Mouse (Mus musculus): ENCODE measurements around the gene Olfr1532-ps1. TPM values are rescaled to one million over a fixed set of nuclear protein-coding genes. Genes with fewer than 3 reads are reported as not detected.
"Not testable (repeated sequence)": the region's sequence is repeated elsewhere in the genome, so short reads cannot be mapped to it uniquely, and the experiment has no call there.

Olfr1532-ps1 gene
- polyA plus RNA-seq (2015; fragmentation: Nextera tagmentation; extraction: Ambion mirVana): not detected in 2 replicates

GRCm38 (mm10) chr7:106907676-106908075 is at the start of gene Olfr1532-ps1:
Gene Olfr1532-ps1 (plus strand): TSS chr7:106908001.
- no peaks in the 10 kb centered on the region for H3K36me3 ChIP-seq (ENCODE audit: control insufficient read depth, insufficient read depth, low read length)
- no peak for ATAC-seq (ENCODE audit: low read depth)
- no peak within 1 kb of the TSS for H3K9ac ChIP-seq (ENCODE audit: low read length)
- H3K27ac ChIP-seq (ENCODE audit: low read length): no peak within 1 kb of the TSS
- H3K4me2 ChIP-seq (ENCODE audit: low read depth, low read length): no peak within 1 kb of the TSS
- no peak within 1 kb of the TSS for H3K4me3 ChIP-seq (ENCODE audit: low read length)
- no peaks in the 10 kb centered on the region for H3K4me1 ChIP-seq (replicated peaks; ENCODE audit: control insufficient read depth, insufficient read depth, low read length)
- WGBS: 42% methylated on average over 2 of the region's 2 CpGs
- no peaks in the 10 kb centered on the region for H3K9me3 ChIP-seq (ENCODE audit: control insufficient read depth, low read length)
- H3K27me3 ChIP-seq (ENCODE audit: control insufficient read depth, insufficient read depth, low read depth, low read length): no peaks in the 10 kb centered on the region

DNA sequence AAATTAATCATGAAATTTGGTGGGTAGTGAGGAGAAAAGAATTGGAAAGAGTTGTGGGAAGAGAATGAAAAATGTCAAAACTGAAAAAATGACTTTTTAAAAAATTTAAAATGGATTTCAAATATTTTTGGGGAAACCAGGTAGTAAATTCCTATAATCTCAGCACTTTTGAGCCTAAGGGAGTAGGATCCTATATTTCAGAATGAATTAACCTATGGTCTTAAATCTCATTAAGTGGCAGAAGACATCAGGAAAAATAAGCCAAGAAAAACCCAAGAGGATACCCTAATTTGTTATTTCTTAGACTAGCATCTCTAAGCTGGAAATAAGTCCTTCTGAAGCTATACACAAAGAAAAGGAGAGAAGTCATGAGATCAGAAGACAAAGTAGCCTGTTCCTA is 44.9 kb upstream of the Olfr1532-ps1 start, which contains the start of gene Olfr704:
Gene Olfr704, plus strand, starts transcription at position 301 of the 400 bp plus-strand sequence.
- H3K27ac ChIP-seq (ENCODE audit: low read length): no peak within 1 kb of the TSS
- H3K9me3 ChIP-seq (ENCODE audit: control insufficient read depth, low read length): no peaks in the 10 kb centered on the region
- no peak within 1 kb of the TSS for H3K4me3 ChIP-seq (ENCODE audit: low read length)
- H3K4me2 ChIP-seq (ENCODE audit: low read depth, low read length): no peak within 1 kb of the TSS
- H3K4me1 ChIP-seq (replicated peaks; ENCODE audit: control insufficient read depth, insufficient read depth, low read length): no peaks in the 10 kb centered on the region
- ATAC-seq (ENCODE audit: low read depth): no peak
- H3K36me3 ChIP-seq (ENCODE audit: control insufficient read depth, insufficient read depth, low read length): no peaks in the 10 kb centered on the region
- H3K27me3 ChIP-seq (ENCODE audit: control insufficient read depth, insufficient read depth, low read depth, low read length): no peaks in the 10 kb centered on the region
- no peak within 1 kb of the TSS for H3K9ac ChIP-seq (ENCODE audit: low read length)

DNA sequence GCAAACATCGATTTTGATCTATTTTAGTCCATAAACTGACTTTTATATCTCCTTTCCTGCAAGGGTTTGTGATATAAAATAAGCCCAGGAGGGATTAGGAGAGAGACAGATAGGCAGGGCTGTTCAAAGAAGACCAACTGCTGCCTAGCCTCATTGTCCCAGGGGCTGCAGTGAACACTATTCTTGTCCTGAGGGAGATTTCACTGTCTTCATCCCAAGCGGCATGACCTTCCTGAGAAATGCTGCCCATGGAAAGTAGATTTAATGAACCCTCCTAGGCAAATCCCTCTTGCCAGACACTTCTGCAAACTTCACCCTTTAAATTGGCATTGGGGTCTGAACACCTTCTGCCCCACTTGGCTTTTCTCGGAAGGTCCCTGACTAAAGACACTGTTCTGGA is 31.0 kb upstream of the Olfr1532-ps1 start, which contains the start of gene Olfr705:
Gene Olfr705, minus strand, starts transcription at position 101 of the 400 bp plus-strand sequence.
- ATAC-seq (ENCODE audit: low read depth): no peak
- Histone ChIP-seq H3K36me3 (ENCODE audit: control insufficient read depth, insufficient read depth, low read length) (no peaks in the 10 kb centered on the region), H3K9ac (ENCODE audit: low read length) (no peak within 1 kb of the TSS), H3K4me1 (replicated peaks; ENCODE audit: control insufficient read depth, insufficient read depth, low read length) (no peaks in the 10 kb centered on the region), H3K4me2 (ENCODE audit: low read depth, low read length) (no peak within 1 kb of the TSS), H3K27me3 (ENCODE audit: control insufficient read depth, insufficient read depth, low read depth, low read length) (no peaks in the 10 kb centered on the region), H3K4me3 (ENCODE audit: low read length) (no peak within 1 kb of the TSS), H3K27ac (ENCODE audit: low read length) (no peak within 1 kb of the TSS), H3K9me3 (ENCODE audit: control insufficient read depth, low read length) (no peaks in the 10 kb centered on the region)
- 78% methylated on average over 3 of the region's 3 CpGs for WGBS

DNA sequence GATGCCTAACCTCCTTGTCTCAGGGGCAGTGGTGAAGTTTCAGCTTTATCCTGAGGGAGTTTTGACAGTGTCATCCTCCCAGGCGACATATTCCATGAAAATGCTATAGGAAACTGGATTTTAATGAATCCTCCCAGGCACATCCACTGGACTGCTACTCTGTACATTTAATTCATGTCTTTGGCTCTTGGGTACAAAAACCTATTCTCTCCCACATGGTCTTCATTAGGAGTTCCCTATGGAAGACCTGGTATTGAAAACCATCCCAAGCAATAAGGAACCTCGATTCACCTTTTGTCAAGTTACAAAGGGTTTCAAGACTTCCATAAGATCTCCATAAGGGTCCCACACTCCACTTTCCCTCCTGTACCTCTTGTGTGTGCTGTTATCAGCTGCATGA is 19.7 kb upstream of the Olfr1532-ps1 start, which contains the start of gene Olfr706:
Gene Olfr706, minus strand, starts transcription at position 101 of the 400 bp plus-strand sequence.
- H3K9me3 ChIP-seq (ENCODE audit: control insufficient read depth, low read length): no peaks in the 10 kb centered on the region
- no peak for ATAC-seq (ENCODE audit: low read depth)
- no peak within 1 kb of the TSS for H3K9ac ChIP-seq (ENCODE audit: low read length)
- H3K4me1 ChIP-seq (replicated peaks; ENCODE audit: control insufficient read depth, insufficient read depth, low read length): no peaks in the 10 kb centered on the region
- H3K4me3 ChIP-seq (ENCODE audit: low read length): no peak within 1 kb of the TSS
- H3K27me3 ChIP-seq (ENCODE audit: control insufficient read depth, insufficient read depth, low read depth, low read length): no peaks in the 10 kb centered on the region
- WGBS: 75% methylated on average over 2 of the region's 2 CpGs
- no peak within 1 kb of the TSS for H3K4me2 ChIP-seq (ENCODE audit: low read depth, low read length)
- H3K27ac ChIP-seq (ENCODE audit: low read length): no peak within 1 kb of the TSS
- no peaks in the 10 kb centered on the region for H3K36me3 ChIP-seq (ENCODE audit: control insufficient read depth, insufficient read depth, low read length)

- not testable (repeated sequence) for H3K9me3 ChIP-seq (ENCODE audit: control insufficient read depth, low read length); H3K4me3 ChIP-seq (ENCODE audit: low read length); H3K36me3 ChIP-seq (ENCODE audit: control insufficient read depth, insufficient read depth, low read length); H3K27ac ChIP-seq (ENCODE audit: low read length); H3K4me1 ChIP-seq (replicated peaks; ENCODE audit: control insufficient read depth, insufficient read depth, low read length); ATAC-seq (ENCODE audit: low read depth); H3K4me2 ChIP-seq (ENCODE audit: low read depth, low read length); H3K27me3 ChIP-seq (ENCODE audit: control insufficient read depth, insufficient read depth, low read depth, low read length); H3K9ac ChIP-seq (ENCODE audit: low read length)
- WGBS: 80% methylated on average over 3 of the region's 3 CpGs
Measured at GRCm38 (mm10) chr7:106901141-106901540, 6.7 kb upstream of the Olfr1532-ps1 start, which contains the start of gene Olfr707. Gene Olfr707 (minus strand): TSS chr7:106901241.

GRCm38 (mm10) chr7:106920961-106921360 is 13.2 kb downstream of the Olfr1532-ps1 start:
- not testable (repeated sequence) for H3K27me3 ChIP-seq (ENCODE audit: control insufficient read depth, insufficient read depth, low read depth, low read length); H3K4me2 ChIP-seq (ENCODE audit: low read depth, low read length); H3K9ac ChIP-seq (ENCODE audit: low read length); H3K27ac ChIP-seq (ENCODE audit: low read length); H3K4me3 ChIP-seq (ENCODE audit: low read length); ATAC-seq (ENCODE audit: low read depth); H3K4me1 ChIP-seq (replicated peaks; ENCODE audit: control insufficient read depth, insufficient read depth, low read length); H3K9me3 ChIP-seq (ENCODE audit: control insufficient read depth, low read length); H3K36me3 ChIP-seq (ENCODE audit: control insufficient read depth, insufficient read depth, low read length)
- 91% methylated on average over 5 of the region's 7 CpGs for WGBS

DNA sequence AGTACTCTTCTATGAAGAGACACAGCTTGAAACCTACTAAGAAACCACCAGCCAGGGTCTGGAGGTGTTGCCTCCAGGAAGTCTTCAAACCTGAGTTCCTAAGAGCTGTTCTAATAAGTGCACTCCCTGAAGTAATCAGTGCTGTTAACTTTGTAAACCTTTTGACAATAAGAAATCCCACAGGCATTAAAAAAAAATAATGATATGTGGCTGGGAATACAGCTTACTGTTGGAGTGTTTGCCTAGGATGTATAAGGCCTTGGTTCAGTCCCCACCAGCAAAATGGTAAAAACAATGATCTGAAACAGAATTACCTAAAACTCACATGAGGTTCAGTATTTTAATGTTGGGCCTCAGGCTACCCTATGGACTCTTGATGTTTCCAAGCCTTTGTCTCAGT is 24.3 kb downstream of the Olfr1532-ps1 start, which contains the start of gene Olfr709-ps1:
Gene Olfr709-ps1, minus strand, starts transcription at position 101 of the 400 bp plus-strand sequence.
- Histone ChIP-seq H3K9me3 (ENCODE audit: control insufficient read depth, low read length) (no peaks in the 10 kb centered on the region), H3K4me3 (ENCODE audit: low read length) (no peak within 1 kb of the TSS), H3K4me2 (ENCODE audit: low read depth, low read length) (no peak within 1 kb of the TSS), H3K36me3 (ENCODE audit: control insufficient read depth, insufficient read depth, low read length) (no peaks in the 10 kb centered on the region), H3K9ac (ENCODE audit: low read length) (no peak within 1 kb of the TSS), H3K27me3 (ENCODE audit: control insufficient read depth, insufficient read depth, low read depth, low read length) (no peaks in the 10 kb centered on the region), H3K27ac (ENCODE audit: low read length) (no peak within 1 kb of the TSS), H3K4me1 (replicated peaks; ENCODE audit: control insufficient read depth, insufficient read depth, low read length) (no peaks in the 10 kb centered on the region)
- ATAC-seq (ENCODE audit: low read depth): no peak

GRCm38 (mm10) chr7:106948212-106948611 is 40.4 kb downstream of the Olfr1532-ps1 start, which contains the start of gene Olfr710:
Gene Olfr710 (minus strand): TSS chr7:106948312.
- 73% methylated on average over 3 of the region's 3 CpGs for WGBS

GRCm38 (mm10) chr7:106963837-106964236 is 56.0 kb downstream of the Olfr1532-ps1 start, which contains the start of gene Olfr6:
Gene Olfr6 (minus strand): TSS chr7:106963937.
- ATAC-seq (ENCODE audit: low read depth): no peak
- no peak within 1 kb of the TSS for H3K4me3 ChIP-seq (ENCODE audit: low read length)
- 82% methylated on average over 1 of the region's 1 CpGs for WGBS

More at GRCm38 (mm10) chr7:106948212-106948611, 40.4 kb downstream of the Olfr1532-ps1 start, which contains the start of gene Olfr710:
- no peak within 1 kb of the TSS for H3K4me3 ChIP-seq (ENCODE audit: low read length)
- no peak within 1 kb of the TSS for H3K9ac ChIP-seq (ENCODE audit: low read length)
- no peak within 1 kb of the TSS for H3K4me2 ChIP-seq (ENCODE audit: low read depth, low read length)
- ATAC-seq (ENCODE audit: low read depth): no peak
- no peaks in the 10 kb centered on the region for H3K36me3 ChIP-seq (ENCODE audit: control insufficient read depth, insufficient read depth, low read length)
- no peaks in the 10 kb centered on the region for H3K27me3 ChIP-seq (ENCODE audit: control insufficient read depth, insufficient read depth, low read depth, low read length)
- H3K27ac ChIP-seq (ENCODE audit: low read length): no peak within 1 kb of the TSS
- no peaks in the 10 kb centered on the region for H3K4me1 ChIP-seq (replicated peaks; ENCODE audit: control insufficient read depth, insufficient read depth, low read length)
- no peaks in the 10 kb centered on the region for H3K9me3 ChIP-seq (ENCODE audit: control insufficient read depth, low read length)

More at GRCm38 (mm10) chr7:106963837-106964236, 56.0 kb downstream of the Olfr1532-ps1 start, which contains the start of gene Olfr6:
- Histone ChIP-seq H3K9ac (ENCODE audit: low read length) (no peak within 1 kb of the TSS), H3K27me3 (ENCODE audit: control insufficient read depth, insufficient read depth, low read depth, low read length) (no peaks in the 10 kb centered on the region), H3K9me3 (ENCODE audit: control insufficient read depth, low read length) (no peaks in the 10 kb centered on the region), H3K36me3 (ENCODE audit: control insufficient read depth, insufficient read depth, low read length) (no peaks in the 10 kb centered on the region), H3K27ac (ENCODE audit: low read length) (no peak within 1 kb of the TSS), H3K4me1 (replicated peaks; ENCODE audit: control insufficient read depth, insufficient read depth, low read length) (no peaks in the 10 kb centered on the region), H3K4me2 (ENCODE audit: low read depth, low read length) (no peak within 1 kb of the TSS)

Data from lung, embryonic 16.5 days (tissue).